Mouse (Mus musculus): ENCODE measurements around the gene Rtbdn. TPM values are rescaled to one million over a fixed set of nuclear protein-coding genes. Genes with fewer than 3 reads are reported as not detected.

Gene Rtbdn
- polyA plus RNA-seq, 1 experiment: not detected

DNA sequence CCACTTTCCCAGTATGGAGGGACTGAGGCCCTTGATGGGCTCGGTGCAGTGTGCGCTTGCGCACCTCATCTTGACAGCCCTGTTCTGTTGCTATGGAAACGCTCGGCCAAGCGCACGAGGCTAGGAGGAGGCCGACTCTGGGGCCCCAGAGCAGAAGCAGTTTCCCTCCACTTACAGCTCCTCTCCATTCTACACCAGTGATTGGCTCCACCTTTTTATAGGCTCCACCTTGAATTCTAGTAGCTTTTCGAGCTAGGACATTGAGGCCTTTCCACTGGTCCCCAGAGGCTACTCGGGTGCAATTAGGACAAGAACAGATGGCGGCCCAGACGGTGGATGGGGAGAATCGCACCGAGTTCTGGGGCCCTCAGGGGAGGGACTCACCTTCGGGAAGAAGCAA lies 11.9 kb upstream of the Rtbdn start:
- Histone ChIP-seq H3K4me3 (ENCODE audit: insufficient read depth, low read depth, low read length) (peak overlapping the region; percentile 55), H3K27ac (ENCODE audit: insufficient read depth, low read depth, low read length) (no peak overlapping the region), H3K4me1 (ENCODE audit: control insufficient read depth, insufficient read depth, low read length) (peaks cover 23% of the 10 kb centered on the region)
- 4% methylated on average over 15 of the region's 15 CpGs for WGBS
- TF ChIP-seq CTCF (IDR thresholded peaks at IDR 0.05; ENCODE audit: insufficient read depth, low read depth, low read length): no peak
- no peak for TF ChIP-seq POLR2A (IDR thresholded peaks at IDR 0.05; ENCODE audit: insufficient read depth, low read depth, low read length)

DNA sequence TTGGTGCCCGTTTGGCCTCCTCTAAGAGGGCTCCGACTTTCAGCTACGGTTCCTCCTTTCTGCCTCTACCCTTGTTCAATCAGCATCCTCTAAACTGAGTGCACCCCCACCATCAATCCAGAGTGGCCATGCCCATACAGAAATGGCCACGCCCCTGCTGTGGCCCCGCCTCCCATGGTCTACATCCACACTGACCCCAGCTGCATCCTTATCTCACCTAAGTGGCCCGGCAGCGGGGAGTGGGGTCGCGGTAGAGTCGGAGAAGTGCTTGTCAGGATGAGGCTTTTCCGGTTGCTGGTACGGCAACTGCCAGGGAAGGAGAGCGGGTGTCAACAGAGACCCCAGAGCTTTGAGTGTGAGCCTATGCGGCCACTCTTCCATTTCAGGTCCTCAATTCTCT lies 11.3 kb upstream of the Rtbdn start:
- Histone ChIP-seq H3K4me1 (ENCODE audit: control insufficient read depth, insufficient read depth, low read length) (peaks cover 23% of the 10 kb centered on the region), H3K4me3 (ENCODE audit: insufficient read depth, low read depth, low read length) (peak overlapping the region; percentile 55), H3K27ac (ENCODE audit: insufficient read depth, low read depth, low read length) (no peak overlapping the region; the same call in 1 of the 2 replicates)
- WGBS: 9% methylated on average over 14 of the region's 14 CpGs
- TF ChIP-seq POLR2A (IDR thresholded peaks at IDR 0.05; ENCODE audit: insufficient read depth, low read depth, low read length) (no peak), CTCF (IDR thresholded peaks at IDR 0.05; ENCODE audit: insufficient read depth, low read depth, low read length) (no peak)

DNA sequence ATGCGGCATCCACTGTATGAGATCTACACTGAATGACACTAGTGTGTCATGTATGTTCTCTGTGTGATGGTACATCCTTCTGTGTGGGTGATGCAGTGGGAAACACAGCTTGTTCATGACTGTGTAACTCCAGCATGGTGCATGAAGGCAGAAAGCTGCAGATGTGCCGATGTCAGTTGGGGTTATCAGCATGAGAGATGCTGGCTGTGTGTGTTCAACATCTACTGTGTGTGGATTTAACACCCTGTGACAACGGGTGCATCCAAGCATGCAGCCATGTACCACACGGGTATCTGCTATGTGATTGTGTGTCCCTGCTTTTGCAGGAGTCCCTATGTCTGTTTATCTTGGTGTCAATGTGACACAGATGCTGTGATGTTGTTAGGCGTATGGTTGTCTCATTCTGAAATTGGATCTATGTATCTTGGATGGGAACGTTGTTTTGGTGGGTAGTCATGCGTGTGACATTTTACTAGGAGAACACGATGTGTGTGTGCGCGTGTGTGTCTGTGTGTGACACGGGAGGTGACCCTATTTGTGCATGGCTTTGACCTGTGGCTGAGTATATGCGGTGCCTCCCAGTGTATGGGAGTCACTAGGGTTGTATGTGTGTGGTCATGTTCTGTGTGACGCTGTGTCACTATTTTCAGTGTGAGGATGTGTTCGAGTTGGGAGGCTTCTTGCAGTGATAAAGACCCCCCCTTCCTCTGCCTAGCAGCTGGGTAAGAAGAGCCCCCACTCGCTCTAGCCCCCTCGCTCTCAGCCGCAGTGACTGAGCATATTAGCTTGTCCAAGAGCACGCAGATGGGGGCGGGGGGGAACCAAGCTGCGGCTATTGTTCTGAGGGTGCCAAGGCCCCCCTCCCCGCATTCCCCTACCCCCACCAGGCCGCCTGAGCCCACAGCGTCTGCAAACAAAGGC lies 10.5 kb upstream of the Rtbdn start:
- Histone ChIP-seq H3K4me3 (ENCODE audit: insufficient read depth, low read depth, low read length) (peak overlapping the region; percentile 55), H3K27ac (ENCODE audit: insufficient read depth, low read depth, low read length) (peak overlapping the region; percentile 36), H3K4me1 (ENCODE audit: control insufficient read depth, insufficient read depth, low read length) (peaks cover 23% of the 10 kb centered on the region)
- WGBS: 10% methylated on average over 23 of the region's 23 CpGs
- TF ChIP-seq CTCF (IDR thresholded peaks at IDR 0.05; ENCODE audit: insufficient read depth, low read depth, low read length) (no peak), POLR2A (IDR thresholded peaks at IDR 0.05; ENCODE audit: insufficient read depth, low read depth, low read length) (no peak)

DNA sequence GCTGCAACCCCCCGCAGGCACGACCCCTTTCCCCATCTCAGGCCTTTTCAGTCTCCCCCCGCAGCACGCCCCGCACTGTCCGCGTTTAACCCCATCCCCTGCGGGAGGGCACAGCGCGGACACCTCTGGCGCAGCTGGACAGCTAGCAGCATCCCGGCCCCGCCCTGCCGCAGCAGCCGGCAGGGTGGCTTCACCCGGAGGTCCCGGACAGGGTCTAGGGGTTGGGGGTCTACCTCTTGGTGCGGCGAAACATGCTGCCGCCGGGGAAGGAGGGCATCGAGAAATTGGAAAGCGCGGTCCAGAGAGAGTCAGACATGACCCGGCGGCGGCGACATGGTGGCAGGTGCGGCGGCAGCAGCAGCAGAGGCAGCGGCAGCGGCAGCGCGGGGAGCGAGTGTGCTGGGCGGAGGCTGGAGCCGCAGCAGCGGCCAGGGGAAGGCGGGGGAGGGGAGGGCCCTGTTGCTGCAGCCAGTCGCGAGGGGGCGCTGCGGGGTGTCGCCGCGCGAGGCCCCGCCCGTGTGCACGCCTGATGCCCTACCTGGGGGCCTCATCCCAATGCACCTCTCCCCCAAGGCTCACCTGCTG lies 9.7 kb upstream of the Rtbdn start, which contains the start of gene Mast1:
Mast1 (minus strand) TSS at position 398 of the 585 bp plus-strand sequence.
- H3K4me3 ChIP-seq (ENCODE audit: insufficient read depth, low read depth, low read length): peak within 1 kb of the TSS; percentile 55
- H3K27ac ChIP-seq (ENCODE audit: insufficient read depth, low read depth, low read length): peak within 1 kb of the TSS; percentile 36
- TF ChIP-seq POLR2A (IDR thresholded peaks at IDR 0.05; ENCODE audit: insufficient read depth, low read depth, low read length) (peak; percentile 54; the same call in 1 of the 2 replicates), CTCF (IDR thresholded peaks at IDR 0.05; ENCODE audit: insufficient read depth, low read depth, low read length) (peak; percentile 68; the same call in 1 of the 2 replicates)
- peaks cover 23% of the 10 kb centered on the region for H3K4me1 ChIP-seq (ENCODE audit: control insufficient read depth, insufficient read depth, low read length)
- 1% methylated on average over 50 of the region's 50 CpGs for WGBS

DNA sequence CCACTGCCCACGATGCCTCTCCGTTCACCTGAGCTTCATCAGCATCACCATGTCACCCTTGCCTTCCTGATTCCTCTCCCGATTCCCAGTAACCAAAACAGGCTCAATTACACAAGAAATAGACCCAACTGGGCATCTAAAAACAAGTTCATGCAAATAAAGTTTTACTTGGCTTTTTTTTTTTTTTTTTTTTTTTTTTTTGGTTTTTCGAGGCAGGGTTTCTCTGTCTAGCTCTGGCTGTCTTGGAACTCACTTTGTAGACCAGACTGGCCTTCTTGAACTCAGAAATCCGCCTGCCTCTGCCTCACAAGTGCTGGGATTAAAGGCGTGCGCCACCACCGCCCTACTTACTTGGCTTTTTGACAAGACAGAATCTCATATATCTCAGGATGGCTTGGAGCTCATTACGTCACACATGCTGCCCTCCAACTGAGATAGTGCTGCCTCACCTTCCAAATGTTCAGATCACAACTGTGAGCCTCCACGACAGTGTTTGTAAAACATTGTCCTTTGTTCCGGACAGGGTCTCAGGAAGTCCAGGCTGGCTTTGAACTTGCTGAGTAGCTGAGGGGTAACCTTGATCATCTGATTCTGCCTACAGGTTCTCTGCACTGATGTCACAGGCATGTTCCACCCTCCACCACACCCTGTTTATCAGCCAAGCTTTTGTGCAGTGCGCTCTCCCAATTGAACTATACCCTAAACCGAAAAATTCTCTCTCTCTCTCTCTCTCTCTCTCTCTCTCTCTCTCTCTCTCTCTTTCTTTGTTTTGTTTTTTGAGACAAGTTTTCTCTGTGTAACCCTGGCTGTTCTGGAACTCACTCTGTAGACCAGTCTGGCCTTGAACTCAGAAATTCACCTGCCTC lies 8.9 kb upstream of the Rtbdn start:
- TF ChIP-seq CTCF (IDR thresholded peaks at IDR 0.05; ENCODE audit: insufficient read depth, low read depth, low read length) (no peak), POLR2A (IDR thresholded peaks at IDR 0.05; ENCODE audit: insufficient read depth, low read depth, low read length) (no peak)
- Histone ChIP-seq H3K27ac (ENCODE audit: insufficient read depth, low read depth, low read length) (no peak overlapping the region), H3K4me1 (ENCODE audit: control insufficient read depth, insufficient read depth, low read length) (peaks cover 23% of the 10 kb centered on the region), H3K4me3 (ENCODE audit: insufficient read depth, low read depth, low read length) (peak overlapping the region; percentile 55)
- 60% methylated on average over 13 of the region's 13 CpGs for WGBS

DNA sequence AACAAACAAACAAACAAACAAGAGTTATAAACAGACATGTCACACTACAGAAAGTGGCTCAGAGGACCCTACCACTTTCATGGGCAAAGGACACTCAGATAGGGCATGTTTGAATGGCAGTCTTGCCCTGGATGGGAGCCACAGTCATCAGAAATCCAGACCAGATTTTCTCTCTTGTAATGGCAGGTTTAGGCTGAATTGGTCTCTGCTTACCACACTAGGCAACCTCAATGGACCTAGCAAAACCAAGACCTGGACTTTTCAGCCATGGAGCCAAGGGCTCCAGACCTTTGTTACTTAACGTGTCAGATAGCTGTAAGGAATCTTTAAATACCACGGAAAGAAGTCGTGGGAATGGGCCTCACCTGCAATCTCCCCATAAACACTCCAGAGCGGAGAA lies 3.1 kb upstream of the Rtbdn start:
- WGBS: 45% methylated on average over 4 of the region's 4 CpGs
- no peak overlapping the region for H3K4me3 ChIP-seq (ENCODE audit: insufficient read depth, low read depth, low read length)
- H3K27ac ChIP-seq (ENCODE audit: insufficient read depth, low read depth, low read length): no peak overlapping the region
- peaks cover 21% of the 10 kb centered on the region for H3K4me1 ChIP-seq (ENCODE audit: control insufficient read depth, insufficient read depth, low read length)
- TF ChIP-seq POLR2A (IDR thresholded peaks at IDR 0.05; ENCODE audit: insufficient read depth, low read depth, low read length): no peak
- no peak for TF ChIP-seq CTCF (IDR thresholded peaks at IDR 0.05; ENCODE audit: insufficient read depth, low read depth, low read length)

DNA sequence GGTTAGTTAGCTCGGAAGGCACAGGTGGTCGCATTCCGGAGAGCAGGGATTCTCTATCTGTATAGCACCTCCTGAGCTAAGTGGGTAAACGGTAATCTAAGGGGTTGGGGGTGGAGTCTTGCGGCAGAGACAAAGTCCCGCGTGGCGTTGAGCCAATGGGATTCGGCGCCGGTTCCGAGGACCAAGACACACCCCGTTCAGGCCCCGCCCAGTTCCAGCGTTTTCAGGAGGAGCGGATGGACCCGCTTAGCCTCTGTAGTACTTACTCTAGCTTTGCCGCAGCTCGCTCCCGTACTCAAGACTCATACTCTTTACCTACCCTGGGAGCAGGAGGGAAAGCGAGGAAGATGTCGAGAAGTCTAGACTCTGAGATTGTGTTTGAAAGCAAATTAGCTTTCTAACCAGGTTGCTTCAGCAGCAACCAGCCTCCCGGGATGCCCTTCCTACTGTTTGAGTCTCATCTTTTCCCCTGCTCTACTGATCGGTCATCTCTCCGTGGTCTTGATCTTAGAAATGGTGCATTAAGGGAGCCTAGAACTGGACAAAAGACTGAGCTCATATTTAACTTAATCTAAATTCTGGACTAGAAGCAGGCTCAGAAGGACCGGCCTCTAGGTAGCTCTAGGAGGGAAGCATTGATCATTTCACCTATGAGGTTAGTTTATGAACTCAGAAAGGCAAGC lies 2.2 kb upstream of the Rtbdn start:
- peaks cover 21% of the 10 kb centered on the region for H3K4me1 ChIP-seq (ENCODE audit: control insufficient read depth, insufficient read depth, low read length)
- 2% methylated on average over 26 of the region's 26 CpGs for WGBS
- TF ChIP-seq POLR2A (IDR thresholded peaks at IDR 0.05; ENCODE audit: insufficient read depth, low read depth, low read length) (no peak), CTCF (IDR thresholded peaks at IDR 0.05; ENCODE audit: insufficient read depth, low read depth, low read length) (no peak)
- H3K27ac ChIP-seq (ENCODE audit: insufficient read depth, low read depth, low read length): no peak overlapping the region
- peak overlapping the region; percentile 72 for H3K4me3 ChIP-seq (ENCODE audit: insufficient read depth, low read depth, low read length)

DNA sequence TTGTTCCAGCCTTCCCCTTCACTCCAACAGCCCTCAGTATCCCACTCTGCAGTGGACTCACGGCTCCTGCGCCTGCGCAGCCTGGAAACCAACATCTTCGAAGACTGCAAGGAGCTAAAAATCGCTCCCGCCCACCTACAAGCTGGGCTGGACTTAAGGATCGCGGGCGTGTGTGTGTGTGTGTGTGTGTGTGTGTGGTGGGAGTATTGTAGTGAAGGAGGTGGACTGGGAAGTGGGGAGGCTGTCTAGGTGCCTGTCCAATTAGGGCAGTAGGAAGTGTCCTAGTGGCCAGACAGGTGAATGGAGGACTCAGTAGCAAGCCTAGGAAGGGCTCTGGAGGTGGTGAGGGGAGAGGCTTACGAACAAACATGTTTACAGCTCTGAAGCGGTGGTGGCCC lies 1.6 kb upstream of the Rtbdn start:
- WGBS: 1% methylated on average over 11 of the region's 11 CpGs
- H3K27ac ChIP-seq (ENCODE audit: insufficient read depth, low read depth, low read length): no peak overlapping the region
- peaks cover 21% of the 10 kb centered on the region for H3K4me1 ChIP-seq (ENCODE audit: control insufficient read depth, insufficient read depth, low read length)
- H3K4me3 ChIP-seq (ENCODE audit: insufficient read depth, low read depth, low read length): peak overlapping the region; percentile 72
- no peak for TF ChIP-seq CTCF (IDR thresholded peaks at IDR 0.05; ENCODE audit: insufficient read depth, low read depth, low read length)
- TF ChIP-seq POLR2A (IDR thresholded peaks at IDR 0.05; ENCODE audit: insufficient read depth, low read depth, low read length): no peak

Data from olfactory bulb, adult 2 months (tissue).